Mouse (Mus musculus) urinary bladder, postnatal 36 days (tissue): Measurements from ENCODE around the gene Dap3.
"Not testable (repeated sequence)": the region's sequence is repeated elsewhere in the genome, so short reads cannot be mapped to it uniquely, and the experiment has no call there.

Source experiments
- DNase-seq, 2 experiments: peaks; one replicate each; pipeline ENCODE4 v3.0.0; 2022; ENCODE audit warnings: low spot score in 2 of 2, mixed read lengths in 1 of 2

Gene Dap3

GRCm38 (mm10) chr3:88913511-88914383 is 37.2 kb downstream of the Dap3 start, which contains the start of gene Msto1:
Gene Msto1 (minus strand): TSS chr3:88913999.
- DNase-seq = peak; percentile 85 to 91

GRCm38 (mm10) chr3:88912585-88912984 is 38.4 kb downstream of the Dap3 start:
- DNase-seq = no peak

- no peak for DNase-seq
Measured at GRCm38 (mm10) chr3:88906393-88907159, 44.4 kb downstream of the Dap3 start.

DNA sequence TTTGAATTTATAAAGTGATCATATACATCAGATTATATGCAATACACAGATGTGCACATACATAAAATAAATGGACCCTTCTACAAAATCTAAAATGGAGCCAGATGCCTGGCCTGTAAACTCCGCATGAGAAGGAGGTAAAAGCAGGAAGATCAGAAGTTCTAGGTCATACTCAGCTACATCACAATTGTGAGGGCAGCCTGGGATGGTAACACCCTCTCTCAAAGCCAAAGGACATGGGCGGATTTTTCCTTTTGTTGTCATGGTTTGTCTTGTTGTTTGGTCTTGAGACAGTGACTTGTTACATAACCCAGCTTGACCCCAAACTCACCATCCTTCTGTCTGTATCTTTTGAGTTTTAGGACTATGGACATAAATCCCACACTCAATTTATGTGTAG is 45.2 kb downstream of the Dap3 start:
- no peak for DNase-seq

DNA sequence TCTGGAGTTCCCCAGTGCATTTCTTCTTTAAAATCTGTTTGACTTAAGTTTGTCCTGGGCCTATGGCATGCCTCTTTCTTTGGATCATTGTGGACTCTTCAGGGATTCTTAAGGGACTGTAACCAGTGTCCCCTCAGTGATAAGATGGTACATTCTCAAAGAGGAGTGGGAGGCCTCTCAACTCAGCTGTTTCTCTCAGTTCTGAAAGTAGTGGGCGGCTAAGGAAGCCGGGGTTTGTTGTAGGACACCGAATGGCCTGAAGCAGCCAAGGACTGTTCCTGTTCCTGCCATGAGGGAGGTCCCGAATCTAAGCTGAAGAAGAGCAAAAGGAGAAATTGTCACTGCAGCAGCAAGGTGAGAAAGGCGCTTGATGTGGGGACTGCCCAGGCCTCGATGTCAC is 45.8 kb downstream of the Dap3 start:
- DNase-seq = no peak

DNA sequence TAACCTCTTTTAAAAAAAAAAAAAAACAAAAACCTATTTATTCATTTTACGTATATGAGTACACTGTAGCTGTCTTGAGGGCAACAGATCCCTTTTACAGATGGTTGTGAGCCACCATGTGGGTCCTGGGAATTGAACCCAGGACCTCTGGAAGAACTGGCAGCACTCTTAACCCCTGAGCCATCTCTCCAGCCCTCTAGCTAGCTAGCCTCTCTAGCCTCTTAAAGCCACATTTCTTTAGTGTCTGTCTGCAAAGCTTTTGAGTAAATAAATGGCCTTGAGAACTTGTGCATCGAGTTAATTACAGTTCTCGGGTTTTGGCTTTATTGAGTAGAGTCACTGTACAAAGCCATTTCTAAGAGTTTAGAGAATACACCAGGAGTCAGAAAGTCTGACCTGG is 46.2 kb downstream of the Dap3 start:
- no peak for DNase-seq

GRCm38 (mm10) chr3:88893011-88893410 is 58.0 kb downstream of the Dap3 start:
- DNase-seq = not testable (repeated sequence)

- not testable (repeated sequence) for DNase-seq
Measured at GRCm38 (mm10) chr3:88882536-88882935, 68.4 kb downstream of the Dap3 start.
